Mouse (Mus musculus) liver, embryonic 11.5 days (tissue): ENCODE data around the gene Atp1a4. TPM values are rescaled to one million over a fixed set of nuclear protein-coding genes. Genes with fewer than 3 reads are reported as not detected.

Source experiments
- ATAC-seq: fragments of 200-750 bp; cut with Nextera tagmentation; replicated peaks from 2 replicates; pipeline ENCODE4 v1.8.0; 2017; ENCODE audit warnings: moderate number of reproducible peaks, mild to moderate bottlenecking, moderate TSS enrichment, moderate library complexity; ENCODE audit not compliant: low FRiP score
- DNase-seq: peaks from one replicate; pipeline ENCODE4 v3.0.0-alpha.2; 2017; ENCODE audit warnings: low spot score
- H3K27ac ChIP-seq: fragments of 300-500 bp; sonication (generic); 2 replicates; pipeline ENCODE4 v1.5.1; 2014; ENCODE audit warnings: mild to moderate bottlenecking, low read depth, low read length, control low read depth
- H3K27me3 ChIP-seq: fragments of 300-500 bp; sonication (generic); replicated peaks from 2 replicates; pipeline ENCODE4 v1.6.1; 2014; ENCODE audit warnings: low read length, mixed read lengths; ENCODE audit not compliant: control insufficient read depth, insufficient read depth
- H3K36me3 ChIP-seq: fragments of 300-500 bp; sonication (generic); 2 replicates; pipeline ENCODE4 v1.6.1; 2014; ENCODE audit warnings: mild to moderate bottlenecking, low read length, moderate library complexity, mixed read lengths; ENCODE audit not compliant: control insufficient read depth, insufficient read depth
- H3K4me1 ChIP-seq: fragments of 300-500 bp; sonication (generic); replicated peaks from 2 replicates; pipeline ENCODE4 v1.6.1; 2014; ENCODE audit warnings: low read length, mixed read lengths; ENCODE audit not compliant: control insufficient read depth, insufficient read depth
- H3K4me2 ChIP-seq: fragments of 300-500 bp; sonication (generic); 2 replicates; pipeline ENCODE4 v1.6.1; 2014; ENCODE audit warnings: mild to moderate bottlenecking, control low read depth, moderate library complexity
- H3K4me3 ChIP-seq: fragments of 300-500 bp; sonication (generic); 2 replicates; pipeline ENCODE4 v1.5.1; 2014; ENCODE audit warnings: low read depth, low read length, control low read depth
- H3K9ac ChIP-seq: fragments of 300-500 bp; sonication (generic); 2 replicates; pipeline ENCODE4 v1.6.1; 2014; ENCODE audit warnings: low read depth, low read length, control low read depth
- H3K9me3 ChIP-seq: fragments of 300-500 bp; sonication (generic); 2 replicates; pipeline ENCODE4 v1.6.1; 2016; ENCODE audit warnings: low read length, inconsistent platforms, mixed read lengths; ENCODE audit not compliant: control insufficient read depth
- WGBS: fragments of 180-500 bp; shearing (Covaris S2); extraction: QIAGEN DNeasy Blood & Tissue Kit; methylation state at CpG from one replicate; pipeline ENCODE4 v1.1.7; 2014; 5-methylcytosine and 5-hydroxymethylcytosine counted together
- polyA plus RNA-seq: library from polyadenylated mRNA; unstranded; fragments of >200 nt; fragmentation: Nextera tagmentation; extraction: Ambion mirVana; gene quantifications from 2 replicates; pipeline ENCODE4 v1.2.1, GENCODE M21; 2014

The Atp1a4 gene
- polyA plus RNA-seq, 1 experiment from 2014 or later: not detected

DNA sequence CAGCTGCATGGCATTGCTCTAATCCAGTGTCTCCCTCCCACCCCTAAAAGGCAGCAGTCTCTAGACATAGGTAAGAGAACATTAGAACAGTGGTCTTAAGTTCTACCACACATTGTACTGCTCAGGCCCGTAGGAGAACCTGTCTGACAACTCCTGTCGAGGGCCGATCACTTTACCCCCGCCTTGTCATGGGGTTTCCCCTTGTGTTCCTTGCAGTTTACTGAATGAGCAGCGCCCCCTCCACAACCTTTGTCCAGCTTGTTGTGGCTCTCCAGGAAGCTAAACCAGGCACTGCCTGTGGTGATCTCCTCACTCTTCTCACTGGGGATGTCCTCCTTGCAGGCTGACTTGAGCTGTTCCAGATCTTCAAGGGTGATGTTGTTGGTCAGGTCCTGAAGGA lies 58.1 kb downstream of the Atp1a4 start:
- H3K36me3 ChIP-seq: peaks cover 35% of the 10 kb centered on the region
- 86% methylated on average over 5 of the region's 5 CpGs for WGBS
- H3K4me1 ChIP-seq: peaks cover 20% of the 10 kb centered on the region
- H3K9ac ChIP-seq: no peak overlapping the region
- H3K27ac ChIP-seq: no peak overlapping the region
- H3K4me3 ChIP-seq: no peak overlapping the region
- ATAC-seq (no peak), DNase-seq (no peak)
- H3K9me3 ChIP-seq: no peaks in the 10 kb centered on the region
- no peaks in the 10 kb centered on the region for H3K27me3 ChIP-seq
- no peak overlapping the region for H3K4me2 ChIP-seq

DNA sequence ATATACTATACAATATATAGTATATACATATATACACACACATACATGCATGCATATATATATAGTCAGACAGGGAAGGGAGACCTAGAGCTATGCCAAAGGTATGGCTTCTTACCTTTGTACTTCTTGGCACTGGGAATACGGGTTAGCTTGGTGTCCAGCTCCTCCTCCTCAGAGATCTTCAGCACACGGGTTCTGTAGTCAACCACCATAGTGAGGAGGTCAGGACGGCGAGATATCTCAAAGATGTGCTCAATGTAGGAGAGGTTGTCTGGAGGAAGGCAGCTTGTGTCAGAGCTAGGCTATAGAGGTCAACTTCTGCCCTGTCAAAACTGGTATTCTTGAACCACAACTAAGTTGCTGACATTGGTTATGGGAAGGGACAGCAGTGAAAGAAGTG lies 59.2 kb downstream of the Atp1a4 start:
- H3K36me3 ChIP-seq: peaks cover 42% of the 10 kb centered on the region

DNA sequence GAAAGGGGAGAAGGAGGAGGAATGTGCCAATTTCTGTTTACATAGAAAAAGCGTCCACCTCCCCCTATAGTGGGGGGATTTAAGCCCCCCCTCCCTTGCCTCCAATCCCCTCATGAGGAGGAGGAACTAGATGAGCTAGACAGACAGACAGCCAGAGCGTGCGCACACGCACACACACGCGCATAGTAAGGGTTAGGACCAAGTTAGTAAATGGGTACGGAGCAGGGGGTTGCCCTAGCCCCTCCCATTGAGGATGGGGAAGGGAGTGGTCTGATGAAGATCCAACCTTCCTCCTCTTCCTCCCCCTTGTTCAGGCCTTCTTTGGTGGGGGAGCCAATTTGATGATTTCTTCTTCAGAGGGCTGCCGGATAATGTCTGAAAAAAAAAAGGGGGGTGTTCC lies 59.9 kb downstream of the Atp1a4 start:
- DNase-seq (no peak), ATAC-seq (no peak)
- Histone ChIP-seq H3K9me3 (no peaks in the 10 kb centered on the region), H3K9ac (no peak overlapping the region), H3K4me1 (peaks cover 10% of the 10 kb centered on the region), H3K4me2 (no peak overlapping the region), H3K27ac (no peak overlapping the region), H3K4me3 (no peak overlapping the region), H3K27me3 (no peaks in the 10 kb centered on the region), H3K36me3 (peaks cover 46% of the 10 kb centered on the region)
- 89% methylated on average over 7 of the region's 8 CpGs for WGBS

More for the DNA sequence above, 59.2 kb downstream of the Atp1a4 start:
- no peak for ATAC-seq
- Histone ChIP-seq H3K4me1 (peaks cover 17% of the 10 kb centered on the region), H3K9me3 (no peaks in the 10 kb centered on the region), H3K4me2 (no peak overlapping the region), H3K27ac (no peak overlapping the region), H3K4me3 (no peak overlapping the region), H3K27me3 (no peaks in the 10 kb centered on the region), H3K9ac (no peak overlapping the region)
- no peak for DNase-seq
- WGBS: 87% methylated on average over 4 of the region's 4 CpGs

- WGBS: 88% methylated on average over 5 of the region's 5 CpGs
- H3K9me3 ChIP-seq: no peaks in the 10 kb centered on the region
- no peak overlapping the region for H3K4me2 ChIP-seq
- no peak overlapping the region for H3K4me3 ChIP-seq
- DNase-seq: no peak
- peaks cover 8% of the 10 kb centered on the region for H3K4me1 ChIP-seq
- no peak for ATAC-seq
- no peaks in the 10 kb centered on the region for H3K27me3 ChIP-seq
- H3K36me3 ChIP-seq: peaks cover 47% of the 10 kb centered on the region
- H3K27ac ChIP-seq: no peak overlapping the region
- H3K9ac ChIP-seq: no peak overlapping the region
Observed at GRCm38 (mm10) chr1:172197851-172198250, 60.4 kb downstream of the Atp1a4 start.

DNA sequence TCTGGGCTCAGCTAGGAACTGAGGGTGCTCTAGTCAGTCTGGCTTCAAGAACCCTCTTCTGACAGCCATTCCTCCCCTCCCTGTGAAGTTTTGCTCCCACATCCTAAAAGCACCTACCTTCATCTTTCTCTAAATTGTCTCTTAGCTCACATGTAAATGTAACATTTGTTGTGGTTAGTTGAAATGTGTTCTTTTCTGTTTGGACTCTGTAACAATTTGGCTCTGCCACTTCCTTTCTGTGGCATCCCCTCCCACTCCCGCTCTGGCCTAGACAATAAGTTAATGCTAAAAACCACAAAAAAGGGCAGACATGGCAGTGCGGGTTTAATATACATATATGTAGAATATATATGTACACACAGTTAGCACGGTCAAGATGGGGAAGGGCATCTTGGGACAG lies 61.1 kb downstream of the Atp1a4 start:
- 81% methylated on average over 3 of the region's 3 CpGs for WGBS
- Histone ChIP-seq H3K9me3 (no peaks in the 10 kb centered on the region), H3K9ac (no peak overlapping the region), H3K4me2 (no peak overlapping the region), H3K4me1 (peaks cover 2% of the 10 kb centered on the region; the same call in 1 of the 2 replicates), H3K27me3 (no peaks in the 10 kb centered on the region), H3K36me3 (peaks cover 54% of the 10 kb centered on the region), H3K27ac (no peak overlapping the region), H3K4me3 (no peak overlapping the region)
- no peak for DNase-seq
- ATAC-seq: no peak

DNA sequence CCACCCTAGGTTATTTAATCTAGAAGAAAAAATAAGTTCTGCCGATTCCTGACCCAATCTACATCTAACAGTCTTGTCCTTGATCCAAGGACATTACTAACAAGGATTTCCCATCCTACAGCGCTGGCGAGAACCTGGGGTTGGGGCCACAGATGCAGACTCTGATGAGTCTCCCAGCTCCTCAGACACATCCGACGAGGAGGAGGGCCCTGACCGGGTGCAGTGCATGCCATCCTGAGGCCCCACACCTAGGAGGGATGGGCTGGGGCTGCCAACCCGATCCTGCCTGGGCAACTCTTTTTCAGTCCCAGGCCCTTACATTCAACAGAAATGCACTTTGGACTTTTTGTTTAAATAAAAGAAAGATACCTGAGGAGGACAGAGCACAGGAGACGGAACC lies 63.8 kb downstream of the Atp1a4 start:
- ATAC-seq (no peak), DNase-seq (no peak)
- Histone ChIP-seq H3K4me1 (no peaks in the 10 kb centered on the region), H3K9me3 (no peaks in the 10 kb centered on the region), H3K9ac (no peak overlapping the region), H3K27me3 (no peaks in the 10 kb centered on the region), H3K4me2 (no peak overlapping the region), H3K27ac (no peak overlapping the region), H3K4me3 (no peak overlapping the region), H3K36me3 (peaks cover 58% of the 10 kb centered on the region)
- 80% methylated on average over 8 of the region's 8 CpGs for WGBS

DNA sequence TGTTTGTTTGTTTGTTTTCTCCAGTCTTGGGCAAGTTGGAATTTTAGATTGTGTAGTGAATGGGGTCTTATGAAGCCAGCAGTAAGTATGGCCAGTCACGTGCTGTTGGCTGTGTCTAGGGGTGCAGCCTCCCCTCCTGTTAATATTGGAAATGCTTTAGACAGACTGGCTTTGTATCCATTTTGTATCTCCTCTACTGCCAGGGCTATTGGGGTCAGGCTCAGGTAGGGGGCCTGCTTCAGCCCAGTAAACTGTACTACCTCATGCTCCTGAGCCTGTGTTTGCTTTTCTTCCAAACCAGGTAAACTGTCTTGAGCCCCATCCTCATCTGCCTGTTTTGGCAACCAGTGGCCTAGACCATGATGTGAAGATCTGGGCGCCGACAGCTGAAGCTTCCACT lies 66.0 kb downstream of the Atp1a4 start:
- DNase-seq (no peak), ATAC-seq (no peak)
- no peak overlapping the region for H3K4me2 ChIP-seq
- no peaks in the 10 kb centered on the region for H3K27me3 ChIP-seq
- H3K4me3 ChIP-seq: no peak overlapping the region
- H3K9ac ChIP-seq: no peak overlapping the region
- H3K36me3 ChIP-seq: peaks cover 57% of the 10 kb centered on the region
- H3K27ac ChIP-seq: no peak overlapping the region
- H3K4me1 ChIP-seq: no peaks in the 10 kb centered on the region
- 82% methylated on average over 3 of the region's 3 CpGs for WGBS
- H3K9me3 ChIP-seq: no peaks in the 10 kb centered on the region

GRCm38 (mm10) chr1:172191578-172191977 lies 66.6 kb downstream of the Atp1a4 start:
- Histone ChIP-seq H3K9me3 (no peaks in the 10 kb centered on the region), H3K27me3 (no peaks in the 10 kb centered on the region), H3K9ac (no peak overlapping the region), H3K27ac (no peak overlapping the region), H3K4me1 (no peaks in the 10 kb centered on the region), H3K36me3 (peaks cover 57% of the 10 kb centered on the region), H3K4me3 (no peak overlapping the region), H3K4me2 (no peak overlapping the region)
- 85% methylated on average over 2 of the region's 2 CpGs for WGBS
- DNase-seq: no peak
- ATAC-seq: no peak

GRCm38 (mm10) chr1:172188891-172189290 lies 69.3 kb downstream of the Atp1a4 start:
- Histone ChIP-seq H3K4me2 (no peak overlapping the region), H3K27ac (no peak overlapping the region), H3K27me3 (no peaks in the 10 kb centered on the region), H3K9ac (no peak overlapping the region), H3K4me1 (no peaks in the 10 kb centered on the region), H3K36me3 (peaks cover 42% of the 10 kb centered on the region), H3K9me3 (no peaks in the 10 kb centered on the region), H3K4me3 (no peak overlapping the region)
- ATAC-seq (peak; percentile 64; the same call in 1 of the 2 replicates), DNase-seq (no peak)
- 83% methylated on average over 4 of the region's 4 CpGs for WGBS
